Mouse (Mus musculus) kidney, adult 9 months (tissue): ENCODE data around the gene Impad1.

Source experiments
- DNase-seq: peaks from one replicate; pipeline ENCODE4 v3.0.0; 2022

The Impad1 gene

GRCm38 (mm10) chr4:4792992-4793834 lies at the start of gene Impad1:
Gene Impad1, minus strand, starts transcription at chr4:4793355.
- DNase-seq = peak; percentile 93

DNA sequence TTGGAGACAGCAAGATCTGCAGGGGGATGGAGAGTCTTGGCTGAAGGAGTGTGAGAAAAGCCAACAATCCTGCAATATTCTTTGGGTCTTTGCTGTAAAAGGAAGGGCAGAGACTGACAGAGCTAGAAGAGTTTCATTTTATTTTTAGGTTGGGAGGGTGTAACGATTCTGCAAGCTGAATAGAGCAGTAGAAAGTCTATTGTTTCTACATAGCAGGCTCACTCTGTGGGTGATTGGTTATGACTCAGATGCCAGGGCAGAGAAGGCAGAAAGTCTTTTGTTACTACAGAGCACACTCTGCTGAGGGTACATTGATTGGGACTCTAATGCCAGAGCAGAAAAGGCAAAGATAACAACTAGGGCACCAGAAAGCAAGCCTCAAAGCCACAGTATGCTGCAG lies 47.0 kb upstream of the Impad1 start:
- DNase-seq = no peak

- no peak for DNase-seq
These were observed 40.7 kb upstream of the Impad1 start for GRCm38 (mm10) chr4:4833789-4834295.

DNA sequence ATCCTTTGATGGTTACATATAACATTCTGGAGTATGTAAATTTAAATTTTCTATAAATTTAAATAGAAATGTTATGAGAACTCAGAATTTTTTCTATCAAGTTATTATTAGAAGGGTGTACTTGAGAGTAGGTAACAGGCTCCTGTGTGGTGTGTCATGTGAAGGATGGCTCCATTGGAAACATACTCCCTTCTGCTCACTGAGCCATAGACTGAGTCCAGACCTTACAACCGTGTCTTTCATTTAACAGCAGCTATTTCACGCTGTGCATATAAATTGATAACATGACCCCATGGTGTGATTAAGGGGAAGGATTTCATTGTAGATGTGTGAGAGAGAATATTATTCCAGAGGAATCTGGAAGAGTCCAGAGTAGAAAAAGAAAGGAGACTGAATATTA lies 35.0 kb upstream of the Impad1 start:
- DNase-seq = no peak

GRCm38 (mm10) chr4:4822119-4822518 lies 29.0 kb upstream of the Impad1 start:
- no peak for DNase-seq

- DNase-seq = peak; percentile 35
These were observed 789 bp downstream of the Impad1 start for GRCm38 (mm10) chr4:4792141-4792991.

DNA sequence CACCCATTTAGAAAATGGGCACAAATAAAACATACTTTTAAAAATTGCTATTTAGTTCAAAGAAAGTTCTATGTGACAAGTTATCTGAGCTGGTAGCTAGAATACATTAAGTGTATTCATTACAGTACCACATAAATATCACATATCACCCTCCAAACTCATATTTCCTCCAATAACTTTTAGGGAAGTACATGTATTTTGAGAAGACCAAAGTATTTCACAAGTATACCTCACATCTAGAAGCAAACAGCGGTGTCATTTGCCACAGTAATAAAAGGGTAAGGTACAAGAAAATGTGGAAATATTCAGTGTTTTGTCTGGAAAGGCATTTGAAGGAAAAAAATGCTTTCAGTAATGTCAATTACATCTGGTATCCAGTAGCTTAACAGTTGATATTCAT lies 2.0 kb downstream of the Impad1 start:
- DNase-seq = no peak

GRCm38 (mm10) chr4:4785169-4785568 lies 8.0 kb downstream of the Impad1 start:
- DNase-seq = no peak

- no peak for DNase-seq
These were observed 8.8 kb downstream of the Impad1 start for GRCm38 (mm10) chr4:4784305-4784704.

DNA sequence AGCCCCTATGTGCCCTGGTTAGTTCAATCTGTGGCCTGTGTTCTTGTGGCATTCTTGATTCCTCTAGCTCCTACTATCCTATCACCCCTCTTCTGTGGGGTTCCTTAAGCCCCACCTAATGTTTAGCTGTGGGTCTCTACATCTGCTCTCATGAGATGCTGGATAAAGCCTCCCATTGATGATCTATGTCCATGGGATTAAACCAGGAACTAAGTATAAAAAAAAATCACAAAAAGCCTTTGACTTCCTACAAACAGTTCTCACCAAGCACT lies 9.5 kb downstream of the Impad1 start:
- DNase-seq = no peak

- DNase-seq = no peak
These were observed 10.1 kb downstream of the Impad1 start for GRCm38 (mm10) chr4:4782882-4783685.

DNA sequence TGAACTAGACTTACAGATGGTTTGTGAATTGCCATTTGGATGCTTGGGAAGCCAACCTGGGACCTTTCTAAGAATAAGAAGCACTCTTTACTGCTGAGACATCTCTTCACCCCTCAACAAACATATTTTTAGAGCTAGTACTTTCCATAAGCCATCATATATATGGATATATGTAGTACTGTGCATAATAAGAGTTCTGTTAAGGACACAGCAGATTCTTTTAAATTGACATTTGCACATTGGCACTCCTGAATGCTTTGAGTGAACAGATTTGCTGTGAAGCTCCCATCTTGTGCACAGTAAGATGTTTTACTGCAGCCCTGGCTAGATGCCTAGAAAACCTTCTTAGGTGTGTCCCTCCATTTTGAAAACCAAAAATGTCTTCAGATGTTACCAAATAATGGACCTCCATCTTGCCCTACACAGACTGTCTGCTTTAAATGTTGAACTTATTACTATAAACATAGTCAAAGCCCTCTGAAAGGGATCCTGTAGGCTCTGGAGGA lies 13.8 kb downstream of the Impad1 start:
- no peak for DNase-seq

DNA sequence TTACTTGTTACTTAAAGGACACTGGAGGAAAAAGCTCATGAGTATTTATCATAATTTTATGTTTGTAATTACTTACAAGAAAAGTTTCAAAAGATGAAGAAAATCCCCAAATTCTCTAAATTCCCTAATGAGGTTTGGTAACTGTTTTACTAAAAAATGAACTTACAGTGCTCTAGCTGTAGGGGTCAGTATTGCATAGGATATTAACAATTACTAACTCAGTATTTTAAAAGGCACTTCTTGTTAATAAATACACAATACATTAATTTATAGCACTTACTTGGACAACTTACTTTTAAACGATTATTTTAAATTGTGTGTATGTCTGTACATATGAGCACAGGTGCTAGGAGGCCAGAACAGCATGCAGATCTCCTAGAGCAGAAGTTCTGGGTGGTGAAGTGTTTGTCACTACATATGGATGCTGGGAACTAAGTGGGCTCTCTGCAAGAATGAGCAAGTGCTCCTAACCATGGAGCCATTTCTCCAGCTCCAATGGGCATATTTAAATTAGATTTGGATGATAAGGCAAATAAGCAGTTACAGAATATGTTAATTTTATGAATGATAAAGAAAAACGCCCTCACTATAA lies 21.5 kb downstream of the Impad1 start:
- DNase-seq = peak; percentile 23

DNA sequence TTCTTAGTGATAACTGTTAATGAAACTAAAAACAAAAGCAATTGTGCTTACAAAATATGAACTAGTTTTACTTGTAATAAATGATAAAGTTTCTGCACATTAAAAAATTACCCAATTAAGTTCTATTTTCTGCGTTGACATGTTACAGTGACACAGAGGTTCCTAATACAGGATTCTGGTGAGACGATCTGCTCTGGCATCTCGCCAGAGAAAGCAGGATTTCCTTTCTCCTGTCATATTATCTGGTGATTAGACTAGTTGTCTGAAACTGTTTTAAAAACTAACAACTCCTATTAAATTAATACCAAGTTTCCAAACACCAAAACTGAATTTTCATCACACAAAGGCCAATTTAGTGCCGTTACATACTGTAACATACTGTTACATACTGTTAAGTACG lies 27.3 kb downstream of the Impad1 start:
- no peak for DNase-seq

DNA sequence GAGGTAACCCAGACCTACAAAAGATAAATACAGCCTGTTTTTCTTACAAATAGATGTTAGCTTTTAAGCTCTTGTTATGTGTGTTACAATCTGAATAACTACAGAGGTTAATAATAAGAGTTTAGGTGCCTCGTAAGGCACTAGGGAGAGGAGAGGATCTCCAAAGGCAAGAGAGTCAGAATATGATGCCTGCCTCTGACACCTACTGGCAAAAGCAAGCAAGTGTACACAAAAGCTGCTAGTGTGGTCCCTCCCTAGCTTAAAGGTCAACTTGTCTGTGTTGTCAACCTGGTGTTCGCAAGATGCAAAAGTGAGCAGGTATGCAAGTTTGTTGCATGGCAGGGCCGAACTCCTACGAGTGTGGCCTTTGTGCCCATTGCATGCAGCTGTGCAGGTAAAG lies 34.8 kb downstream of the Impad1 start:
- DNase-seq = peak; percentile 4

GRCm38 (mm10) chr4:4729427-4729826 lies 63.7 kb downstream of the Impad1 start:
- peak; percentile 9 for DNase-seq

GRCm38 (mm10) chr4:4726241-4726776 lies 66.8 kb downstream of the Impad1 start:
- DNase-seq = no peak

- DNase-seq = no peak
These were observed 69.3 kb downstream of the Impad1 start for GRCm38 (mm10) chr4:4723821-4724220.

DNA sequence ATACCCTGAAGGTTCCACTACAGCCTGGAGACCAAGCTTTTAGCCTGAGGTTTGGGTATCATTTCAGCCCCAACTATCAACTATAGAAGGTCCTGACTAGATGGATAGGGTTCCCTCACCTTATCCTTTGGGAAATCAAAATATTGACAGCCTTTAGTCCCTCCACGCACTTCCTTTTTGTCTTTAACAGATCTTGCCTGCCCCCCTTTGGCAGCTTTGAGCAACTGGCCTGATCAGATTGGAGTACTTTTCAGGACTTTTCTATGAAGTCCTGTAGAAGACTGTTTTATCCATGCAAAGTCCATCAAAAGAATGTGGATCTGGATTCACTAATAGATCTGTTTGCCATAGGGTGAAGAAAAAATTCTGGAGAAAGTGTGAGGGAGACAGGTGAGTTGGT lies 71.1 kb downstream of the Impad1 start:
- no peak for DNase-seq

DNA sequence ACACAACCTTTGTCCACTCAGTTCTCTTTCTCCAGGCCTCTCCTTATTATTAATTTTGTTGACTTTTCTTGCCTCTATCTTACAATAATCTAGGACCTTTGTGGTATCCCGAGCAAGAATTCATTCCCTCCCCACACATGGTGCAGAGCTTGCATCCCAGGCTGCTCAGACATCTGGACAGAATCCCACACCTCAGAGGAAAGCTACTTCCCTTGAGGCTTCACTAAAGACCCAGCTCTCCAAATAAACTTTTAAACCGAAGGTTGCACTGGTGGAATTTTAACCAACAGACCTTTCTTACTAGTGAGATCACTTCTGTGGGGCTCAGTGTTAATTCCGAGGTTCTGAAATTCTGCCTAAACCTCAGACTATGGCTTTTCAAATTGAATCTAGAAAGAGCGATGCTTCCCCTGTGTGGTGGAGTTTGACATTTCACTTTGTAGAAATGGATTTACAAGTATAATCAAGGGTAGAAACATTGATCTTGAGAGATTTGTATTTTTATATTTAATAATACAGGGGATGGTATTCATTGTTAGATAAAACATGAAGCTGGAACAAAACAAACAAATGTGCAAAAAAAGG lies 75.3 kb downstream of the Impad1 start:
- no peak for DNase-seq
